Mouse (Mus musculus) adrenal gland, postnatal 25 days (tissue): ENCODE results near the gene Gm7929. TPM values are rescaled to one million over a fixed set of nuclear protein-coding genes. Genes with fewer than 3 reads are reported as not detected.
"Not testable (repeated sequence)": the region's sequence is repeated elsewhere in the genome, so short reads cannot be mapped to it uniquely, and the experiment has no call there.

Source experiments
- DNase-seq: peaks from one replicate; pipeline ENCODE4 v3.0.0; 2021; ENCODE audit warnings: mixed read lengths
- long read RNA-seq: library from polyadenylated mRNA; stranded (forward); transcript quantifications from one replicate; pipeline ENCODE4 v2.0.0, GENCODE M21; 2021
- total RNA-seq: library from RNA; stranded (reverse); gene quantifications from 2 replicates; pipeline ENCODE4 v1.2.3, GENCODE M21; 2021

Gm7929 gene
- not detected in 2 replicates for total RNA-seq
- long read RNA-seq: 0 reads

GRCm38 (mm10) chr14:41750514-41750913 is at the start of gene Gm7929:
Gene Gm7929, minus strand, starts transcription at chr14:41750614.
- DNase-seq: not testable (repeated sequence)

- not testable (repeated sequence) for DNase-seq
Measured at GRCm38 (mm10) chr14:41772341-41772740, 21.9 kb upstream of the Gm7929 start, which contains the start of gene Gm47189. Gene Gm47189, minus strand, starts transcription at chr14:41772441.

- not testable (repeated sequence) for DNase-seq
Measured at GRCm38 (mm10) chr14:41755931-41756330, 5.5 kb upstream of the Gm7929 start.

GRCm38 (mm10) chr14:41723437-41723836 is 27.0 kb downstream of the Gm7929 start:
- DNase-seq: not testable (repeated sequence)

- peak; percentile 0 for DNase-seq
Measured at GRCm38 (mm10) chr14:41717180-41717579, 33.2 kb downstream of the Gm7929 start.

GRCm38 (mm10) chr14:41701785-41702184 is 48.6 kb downstream of the Gm7929 start, which contains the start of gene Gm8068:
Gene Gm8068, minus strand, starts transcription at chr14:41701885.
- DNase-seq: not testable (repeated sequence)

Other genes with a start within 250 kb of the Gm7929 start
- gene Gm7970, start 195.0 kb downstream of the Gm7929 start, total RNA-seq: not detected in 2 replicates
- gene 1700049E17Rik2, start 177.4 kb downstream of the Gm7929 start, total RNA-seq: not detected in 2 replicates
- not detected in 2 replicates for gene Gm3072, start 126.0 kb downstream of the Gm7929 start, total RNA-seq
- not detected in 2 replicates for gene Gm3676, start 104.1 kb downstream of the Gm7929 start, total RNA-seq
- gene Gm8068, start 48.7 kb downstream of the Gm7929 start, total RNA-seq: not detected in 2 replicates
- gene Gm47189, start 21.8 kb upstream of the Gm7929 start, total RNA-seq: not detected in 2 replicates
- gene Gm7980, start 156.7 kb upstream of the Gm7929 start, total RNA-seq: not detected in 2 replicates
- gene 1700049E17Rik1, start 174.3 kb upstream of the Gm7929 start, total RNA-seq: not detected in 2 replicates
- not detected in 2 replicates for gene 1700024B05Rik, start 193.4 kb upstream of the Gm7929 start, total RNA-seq
- gene Gm6401, start 217.3 kb upstream of the Gm7929 start, total RNA-seq: not detected in 2 replicates
- gene Gm3543, start 232.7 kb upstream of the Gm7929 start, total RNA-seq: not detected in 2 replicates